Mouse (Mus musculus) ovary, postnatal 36 days (tissue): ENCODE results near the gene Tpi1.

Source experiments
- DNase-seq: peaks from one replicate; pipeline ENCODE4 v3.0.0; 2022; ENCODE audit warnings: low spot score, mixed read lengths

Gene Tpi1

GRCm38 (mm10) chr6:124813933-124814332, at the start of gene Tpi1:
Tpi1 (minus strand) TSS chr6:124814296.
- peak; percentile 91 for DNase-seq

- DNase-seq, result no peak
These were observed 49.1 kb upstream of the Tpi1 start for GRCm38 (mm10) chr6:124863125-124863657.

GRCm38 (mm10) chr6:124862406-124863124, 48.5 kb upstream of the Tpi1 start:
- no peak for DNase-seq

GRCm38 (mm10) chr6:124861802-124862201, 47.7 kb upstream of the Tpi1 start:
- no peak for DNase-seq

- no peak for DNase-seq
These were observed 47.2 kb upstream of the Tpi1 start for GRCm38 (mm10) chr6:124861266-124861665.

GRCm38 (mm10) chr6:124860511-124860910, 46.4 kb upstream of the Tpi1 start:
- DNase-seq, result no peak

- peak; percentile 86 for DNase-seq
These were observed 45.6 kb upstream of the Tpi1 start for GRCm38 (mm10) chr6:124859725-124860124.

- DNase-seq, result no peak
These were observed 44.6 kb upstream of the Tpi1 start for GRCm38 (mm10) chr6:124858561-124859318.

- DNase-seq, result no peak
These were observed 43.9 kb upstream of the Tpi1 start for GRCm38 (mm10) chr6:124857840-124858530.

GRCm38 (mm10) chr6:124856916-124857839, 43.1 kb upstream of the Tpi1 start, which contains the start of gene P3h3:
P3h3 (minus strand) TSS chr6:124857752.
- peak; percentile 81 for DNase-seq

- DNase-seq, result no peak
These were observed 42.2 kb upstream of the Tpi1 start for GRCm38 (mm10) chr6:124856321-124856720.

GRCm38 (mm10) chr6:124854647-124855046, 40.6 kb upstream of the Tpi1 start:
- DNase-seq, result no peak

- no peak for DNase-seq
These were observed 36.4 kb upstream of the Tpi1 start for GRCm38 (mm10) chr6:124850535-124850934.

- DNase-seq, result peak; percentile 83
These were observed 33.2 kb upstream of the Tpi1 start for GRCm38 (mm10) chr6:124847305-124847704.

GRCm38 (mm10) chr6:124840241-124841167, 26.4 kb upstream of the Tpi1 start, which contains the start of gene Gnb3:
Gnb3 (minus strand) TSS chr6:124840275.
- no peak for DNase-seq

- DNase-seq, result no peak
These were observed 25.7 kb upstream of the Tpi1 start for GRCm38 (mm10) chr6:124839805-124840204.

GRCm38 (mm10) chr6:124836411-124836810, 22.3 kb upstream of the Tpi1 start:
- no peak for DNase-seq

GRCm38 (mm10) chr6:124835531-124835930, 21.4 kb upstream of the Tpi1 start:
- no peak for DNase-seq

- DNase-seq, result no peak
These were observed 20.5 kb upstream of the Tpi1 start for GRCm38 (mm10) chr6:124834512-124835081.

- DNase-seq, result no peak
These were observed 17.6 kb upstream of the Tpi1 start for GRCm38 (mm10) chr6:124831649-124832048.
